Mouse (Mus musculus) embryo, embryonic 11.5 days (tissue): ENCODE measurements around the gene Gm28539.
A peak's percentile ranks its signal among the peaks of the same experiment; 100 is the strongest.

Source experiments
- DNase-seq: peaks from one replicate; pipeline ENCODE4 v3.0.0-alpha.2; 2012; ENCODE audit warnings: low read depth, low spot score

Gene Gm28539

GRCm38 (mm10) chr16:18836468-18837208, at the start of gene Gm28539, which contains the start of gene 2510002D24Rik:
Gm28539 (plus strand) TSS chr16:18836584.
2510002D24Rik (plus strand) TSS chr16:18836578.
- peak; percentile 83 for DNase-seq

GRCm38 (mm10) chr16:18786652-18787051, 49.7 kb upstream of the Gm28539 start:
- DNase-seq = no peak

- no peak for DNase-seq
Observed at GRCm38 (mm10) chr16:18788627-18789406, 47.6 kb upstream of the Gm28539 start.

- no peak for DNase-seq
Observed at GRCm38 (mm10) chr16:18795223-18795899, 41.0 kb upstream of the Gm28539 start.

- no peak for DNase-seq
Observed at GRCm38 (mm10) chr16:18796645-18797044, 39.7 kb upstream of the Gm28539 start.

- no peak for DNase-seq
Observed at GRCm38 (mm10) chr16:18798151-18798550, 38.2 kb upstream of the Gm28539 start.

GRCm38 (mm10) chr16:18798841-18799240, 37.5 kb upstream of the Gm28539 start:
- no peak for DNase-seq

- no peak for DNase-seq
Observed at GRCm38 (mm10) chr16:18805746-18806145, 30.6 kb upstream of the Gm28539 start.

GRCm38 (mm10) chr16:18809001-18809400, 27.4 kb upstream of the Gm28539 start:
- DNase-seq = no peak

GRCm38 (mm10) chr16:18811032-18811431, 25.4 kb upstream of the Gm28539 start:
- no peak for DNase-seq

GRCm38 (mm10) chr16:18811468-18812384, 24.7 kb upstream of the Gm28539 start, which contains the start of the genes Ufd1 and Cdc45:
Ufd1 (plus strand) TSS chr16:18811779.
Cdc45 (minus strand) TSS chr16:18811987.
- peak; percentile 86 for DNase-seq

- no peak for DNase-seq
Observed at GRCm38 (mm10) chr16:18812385-18812910, 23.9 kb upstream of the Gm28539 start.

- DNase-seq = no peak
Observed at GRCm38 (mm10) chr16:18822356-18822755, 14.0 kb upstream of the Gm28539 start.

GRCm38 (mm10) chr16:18822925-18823324, 13.5 kb upstream of the Gm28539 start:
- no peak for DNase-seq

GRCm38 (mm10) chr16:18828630-18829029, 7.8 kb upstream of the Gm28539 start:
- no peak for DNase-seq

GRCm38 (mm10) chr16:18829102-18829501, 7.3 kb upstream of the Gm28539 start:
- DNase-seq = no peak

- DNase-seq = no peak
Observed at GRCm38 (mm10) chr16:18833486-18833885, 2.9 kb upstream of the Gm28539 start.

- DNase-seq = no peak
Observed at GRCm38 (mm10) chr16:18836073-18836467, 314 bp upstream of the Gm28539 start.

GRCm38 (mm10) chr16:18838346-18838745, 2.0 kb downstream of the Gm28539 start:
- no peak for DNase-seq

- no peak for DNase-seq
Observed at GRCm38 (mm10) chr16:18846301-18846820, 10.0 kb downstream of the Gm28539 start.
